Mouse (Mus musculus) frontal cortex, postnatal 36 days (tissue): ENCODE results near the gene Map2k2.

Source experiments
- DNase-seq, 2 experiments: peaks; one replicate each; pipeline ENCODE4 v3.0.0; 2022; ENCODE audit warnings: low spot score in 2 of 2

The Map2k2 gene

DNA sequence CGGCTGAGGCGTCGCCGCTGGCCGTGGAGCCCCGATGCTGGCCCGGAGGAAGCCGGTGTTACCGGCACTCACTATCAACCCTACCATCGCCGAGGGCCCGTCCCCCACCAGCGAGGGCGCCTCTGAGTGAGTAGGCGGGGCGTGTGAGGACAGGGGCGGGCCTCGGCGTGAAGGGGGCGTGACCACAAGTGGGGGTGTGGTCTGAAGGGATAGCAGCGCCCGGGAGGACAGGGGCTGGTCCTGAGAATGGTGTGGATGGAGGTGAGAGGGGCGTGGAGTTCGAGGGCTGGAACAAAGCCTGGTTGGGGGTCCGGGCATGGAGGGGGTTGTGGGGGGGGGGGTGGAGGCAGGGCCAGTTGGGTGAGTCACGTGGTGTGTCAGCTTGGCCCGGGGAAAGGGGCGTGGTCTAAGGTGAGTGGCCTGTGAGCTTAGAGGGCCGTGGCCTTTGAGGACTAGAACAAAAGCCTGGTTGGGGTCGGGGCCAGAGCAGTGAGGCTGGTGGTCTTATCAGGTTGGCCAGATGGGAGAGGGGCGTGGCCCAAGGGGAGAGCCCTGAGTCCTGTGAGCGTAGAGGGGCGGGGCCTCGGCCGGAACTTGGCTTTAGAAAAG is 502 bp downstream of the Map2k2 start:
- DNase-seq = peak; percentile 76 to 80

DNA sequence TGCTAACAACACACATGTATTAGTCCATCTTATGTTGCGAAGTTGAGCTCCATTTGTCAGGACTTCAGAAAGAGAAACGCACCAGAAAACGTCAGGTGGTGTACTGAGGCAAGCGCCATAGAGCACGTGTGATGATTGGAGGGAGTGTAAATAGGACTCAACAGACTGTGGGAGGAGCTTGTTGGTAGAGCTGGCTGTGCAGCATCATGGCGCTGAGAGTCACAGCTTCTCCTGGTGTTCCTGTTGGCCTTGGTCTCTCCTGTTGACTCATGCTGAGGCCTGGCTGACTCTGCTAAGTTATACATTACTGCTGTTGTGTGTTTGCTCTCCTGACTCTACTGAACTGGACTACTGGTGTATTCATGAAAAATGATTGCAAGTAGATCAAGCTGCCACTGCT is 7.2 kb downstream of the Map2k2 start:
- DNase-seq = no peak

DNA sequence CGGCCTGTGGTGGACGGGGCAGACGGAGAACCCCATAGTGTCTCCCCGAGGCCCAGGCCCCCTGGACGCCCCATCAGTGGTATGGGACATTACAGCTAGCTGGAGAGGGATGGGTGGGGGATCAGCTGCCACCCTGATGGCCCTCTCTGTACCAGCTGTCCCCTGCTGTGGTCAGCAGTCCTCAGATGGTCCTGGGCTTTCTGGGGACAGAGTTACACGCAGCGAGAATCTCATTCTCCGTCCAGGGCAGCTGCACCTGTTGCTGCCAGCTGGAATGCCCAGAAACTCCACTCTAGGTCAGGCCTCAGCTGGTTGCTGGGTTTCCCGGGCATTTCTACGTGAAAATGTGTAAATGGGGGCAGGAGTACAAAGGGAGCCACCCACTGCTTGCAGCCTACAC is 13.9 kb downstream of the Map2k2 start:
- DNase-seq = no peak

DNA sequence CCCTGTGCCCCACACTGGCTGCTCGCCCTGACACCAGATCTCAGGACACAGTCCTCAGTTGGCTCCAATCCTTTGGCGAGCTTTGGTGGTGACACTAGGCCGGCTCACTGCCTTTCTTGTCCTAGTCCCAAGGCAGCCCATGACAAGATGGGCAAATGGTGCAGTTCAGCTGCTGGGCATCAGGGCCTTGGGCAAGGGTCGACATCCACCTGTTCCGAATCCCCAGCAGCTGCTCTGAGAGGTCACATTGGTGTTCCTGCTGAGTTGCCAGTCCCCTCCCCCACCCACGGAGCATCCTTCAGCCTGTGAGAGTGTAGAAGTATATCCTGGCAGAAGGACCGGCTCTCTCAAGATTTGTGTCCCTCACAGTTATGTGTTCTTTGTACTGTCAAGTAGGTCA is 14.9 kb downstream of the Map2k2 start:
- DNase-seq = no peak

DNA sequence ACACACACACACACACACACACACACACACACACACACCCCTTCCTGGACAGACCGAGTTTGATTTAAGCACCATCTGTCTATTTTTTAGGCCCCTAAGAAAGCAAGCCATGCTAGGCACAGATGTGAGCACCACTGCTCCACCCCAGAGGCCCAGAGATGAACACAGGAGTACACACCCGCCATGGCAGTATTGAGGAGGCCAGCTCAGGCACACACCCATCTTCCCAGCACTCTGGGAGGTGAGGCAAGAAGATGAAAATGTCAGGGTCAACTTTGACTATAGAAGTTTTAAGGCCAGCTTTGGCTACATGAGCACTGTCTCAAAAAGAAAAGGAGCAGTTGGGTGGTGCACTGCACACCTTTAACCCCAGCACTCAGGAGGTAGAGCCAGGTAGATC is 17.2 kb downstream of the Map2k2 start:
- no peak for DNase-seq

DNA sequence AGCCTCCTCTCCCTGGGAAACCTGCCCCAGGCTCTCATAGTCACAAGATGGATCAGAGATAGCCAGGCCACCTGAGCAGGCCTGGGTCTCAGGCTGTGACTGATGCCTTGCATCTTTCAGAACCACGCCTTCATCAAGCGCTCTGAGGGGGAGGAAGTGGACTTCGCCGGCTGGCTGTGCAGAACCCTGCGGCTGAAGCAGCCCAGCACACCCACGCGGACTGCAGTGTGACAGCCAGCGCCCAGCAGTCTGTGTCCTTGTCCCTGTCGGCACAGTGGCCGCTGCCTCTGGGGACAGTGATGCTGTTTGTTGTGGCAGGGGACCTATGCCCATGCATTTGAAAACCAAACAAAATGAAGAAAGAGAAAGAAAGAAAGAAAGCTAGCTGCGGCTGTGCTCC is 17.8 kb downstream of the Map2k2 start:
- peak in 1 of 2 experiments; percentile 52 for DNase-seq

DNA sequence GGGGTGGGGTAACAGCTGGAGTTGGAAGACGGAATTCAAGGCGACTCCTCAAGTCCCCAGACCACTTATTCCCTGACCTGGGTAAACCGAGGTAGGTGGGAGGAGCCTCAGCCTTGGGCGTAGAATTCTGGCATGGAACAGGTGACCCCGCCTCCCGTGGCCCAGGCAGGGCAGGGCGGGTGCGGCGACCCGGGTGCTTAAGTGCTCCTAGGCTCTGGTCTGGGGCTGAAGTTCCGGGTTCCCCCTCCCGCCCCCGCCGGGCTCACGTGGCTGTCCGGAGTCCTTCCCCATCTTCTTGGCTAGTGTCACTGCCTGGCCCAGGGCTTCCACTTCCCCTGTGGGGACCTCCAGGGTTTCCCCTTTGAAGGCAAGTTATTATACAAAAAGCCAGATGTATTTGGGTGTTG is 28.5 kb downstream of the Map2k2 start:
- no peak for DNase-seq

DNA sequence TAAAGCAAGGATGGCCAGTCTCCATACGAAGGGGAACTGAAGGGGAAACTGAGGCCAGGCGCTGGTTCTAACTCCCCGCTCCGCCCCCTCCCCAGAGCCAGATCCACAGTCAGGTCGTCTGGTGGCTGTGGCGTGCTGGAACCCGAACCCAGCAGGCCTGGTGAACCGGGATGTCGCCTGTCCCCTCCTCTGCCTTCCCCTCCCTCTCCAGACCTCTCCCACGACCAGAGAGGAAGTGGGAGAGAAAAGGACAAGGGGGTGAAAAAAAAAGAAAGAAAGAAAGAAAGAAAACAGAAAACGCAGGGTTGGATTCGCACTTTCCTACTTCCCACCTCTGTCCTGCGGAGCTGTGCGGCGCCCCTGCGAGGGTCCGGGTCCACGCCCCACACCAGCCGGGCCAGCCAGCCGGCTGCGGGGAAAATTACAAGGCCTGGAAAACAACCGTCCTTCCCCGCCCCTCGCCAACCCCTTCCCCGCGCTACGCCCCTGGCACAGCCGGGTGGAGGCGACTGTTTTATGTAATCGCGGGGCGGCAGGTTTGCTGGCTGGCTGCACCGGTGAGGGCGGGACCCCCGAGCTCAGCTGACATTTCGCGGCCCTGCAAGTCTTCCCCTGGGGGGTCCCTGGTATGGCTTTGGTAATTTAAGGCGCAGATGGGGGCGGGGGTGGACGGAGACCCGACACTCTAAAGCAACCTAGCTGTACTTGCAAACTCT is 29.4 kb downstream of the Map2k2 start, which contains the start of gene Zbtb7a:
Zbtb7a (plus strand) TSS at position 255 of the 716 bp plus-strand sequence.
- peak in 1 of 2 experiments; percentile 64 for DNase-seq

DNA sequence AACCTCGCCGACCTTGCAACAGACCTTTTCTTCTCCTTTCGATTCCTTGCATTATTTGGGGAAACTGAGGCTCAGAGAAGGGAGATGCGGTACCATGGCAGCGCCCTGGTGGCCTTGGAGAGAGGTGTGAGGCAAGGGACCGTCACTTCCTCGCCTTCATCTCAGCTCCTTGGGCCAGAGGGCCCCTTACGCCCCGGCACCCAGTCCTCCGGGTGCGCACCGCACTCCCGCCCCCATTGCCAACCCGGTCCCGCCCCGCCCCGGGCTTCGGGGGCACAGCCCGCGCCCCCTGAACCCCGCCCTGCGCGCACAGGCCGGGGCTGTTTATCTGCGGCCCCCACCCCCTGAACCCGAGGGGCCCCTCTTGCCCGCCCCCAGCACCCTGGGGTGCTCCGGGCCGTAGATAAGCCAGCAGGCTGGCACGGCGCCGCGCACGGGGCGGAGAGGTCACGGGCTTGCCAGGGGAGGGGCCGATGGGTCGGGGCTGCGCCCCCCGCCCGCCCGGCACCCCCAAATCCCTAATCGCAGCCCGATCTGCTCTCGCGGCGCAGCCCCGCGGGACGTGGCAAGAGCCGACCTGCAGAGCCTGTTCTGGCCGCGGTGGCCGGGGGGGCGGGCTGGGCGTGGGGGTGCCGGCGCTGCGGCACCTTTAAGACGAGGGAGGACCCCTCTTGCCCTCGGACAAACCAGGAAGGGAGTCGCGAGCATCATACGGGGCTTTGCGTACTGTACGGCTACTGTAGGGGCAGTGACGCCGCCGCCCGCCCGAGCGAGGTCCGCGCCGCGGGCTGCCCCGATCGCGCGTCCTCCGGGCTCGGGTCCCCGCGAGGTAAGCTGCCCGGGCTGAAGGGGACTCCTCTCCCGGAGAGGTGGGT is 30.4 kb downstream of the Map2k2 start:
- DNase-seq = peak; percentile 67 to 69

DNA sequence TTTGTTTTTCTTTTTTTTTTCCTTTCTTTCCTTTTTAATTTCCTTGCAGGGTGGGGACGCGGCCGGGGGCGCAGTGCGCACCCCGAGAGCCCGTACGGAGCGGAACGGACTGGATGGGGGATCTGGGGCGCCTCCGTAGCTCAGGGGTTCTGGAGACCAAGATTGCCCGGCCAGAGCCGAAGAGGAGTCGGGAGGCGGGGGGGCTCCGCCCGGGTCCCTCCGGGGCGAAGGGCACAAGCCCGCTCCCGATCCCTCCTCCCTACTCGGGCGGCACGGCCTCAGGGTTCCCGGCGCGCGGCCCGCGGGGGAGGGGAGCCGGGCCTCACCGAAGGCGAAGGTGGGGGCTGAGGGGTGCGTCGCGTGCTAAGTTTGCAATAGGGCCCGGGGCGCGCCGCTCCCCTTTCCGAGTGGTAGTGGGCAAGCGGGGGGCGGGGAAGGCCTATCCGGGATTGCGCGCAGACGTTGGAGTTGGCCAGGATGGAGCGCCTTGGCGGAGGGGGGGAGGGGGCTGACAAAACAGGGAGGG is 31.1 kb downstream of the Map2k2 start:
- peak; percentile 72 to 78 for DNase-seq

DNA sequence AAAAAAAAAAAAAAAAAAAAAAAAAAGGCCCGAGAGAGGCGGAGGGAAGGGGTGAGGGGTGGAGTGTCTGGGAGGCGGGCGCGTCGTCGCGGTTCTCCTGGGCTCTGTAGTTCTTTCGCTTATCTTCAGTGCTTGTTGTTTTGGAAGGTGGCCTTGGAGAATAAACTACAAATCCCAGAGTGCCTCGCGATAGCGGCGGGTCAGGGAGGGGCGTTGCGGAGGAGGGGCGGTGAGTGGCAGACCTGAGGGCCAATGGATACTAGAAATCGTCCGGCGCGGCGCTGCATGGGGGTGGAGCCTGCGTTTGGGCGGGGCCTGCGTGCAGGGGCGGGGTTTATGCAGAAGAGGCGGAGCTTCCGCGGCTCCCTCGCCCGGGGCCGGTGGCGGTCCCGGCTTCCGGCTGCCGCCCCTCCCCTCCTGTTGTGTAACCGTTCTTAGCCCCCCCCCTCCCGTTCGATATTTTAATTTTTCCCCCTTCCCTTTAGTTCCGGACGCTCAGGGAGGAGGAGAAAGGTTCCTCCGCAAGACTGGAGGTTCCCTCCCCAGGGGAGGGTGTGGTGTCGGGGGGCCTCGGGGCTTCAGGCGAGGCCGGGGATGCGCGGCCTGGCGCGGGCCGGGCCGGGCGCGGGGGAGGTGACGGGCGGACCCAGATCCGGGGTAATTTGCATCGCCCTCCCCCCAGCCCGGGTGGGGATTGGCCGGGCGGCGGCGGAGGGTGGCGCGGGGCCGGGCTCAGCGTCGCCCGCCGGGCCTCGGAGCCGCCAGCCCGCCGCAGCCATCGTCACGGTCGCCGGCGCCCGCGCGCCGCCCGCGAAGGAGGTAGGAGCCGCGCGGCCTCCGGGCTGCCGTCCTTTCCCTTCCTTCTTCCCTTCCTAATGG is 31.8 kb downstream of the Map2k2 start:
- DNase-seq = peak; percentile 100

DNA sequence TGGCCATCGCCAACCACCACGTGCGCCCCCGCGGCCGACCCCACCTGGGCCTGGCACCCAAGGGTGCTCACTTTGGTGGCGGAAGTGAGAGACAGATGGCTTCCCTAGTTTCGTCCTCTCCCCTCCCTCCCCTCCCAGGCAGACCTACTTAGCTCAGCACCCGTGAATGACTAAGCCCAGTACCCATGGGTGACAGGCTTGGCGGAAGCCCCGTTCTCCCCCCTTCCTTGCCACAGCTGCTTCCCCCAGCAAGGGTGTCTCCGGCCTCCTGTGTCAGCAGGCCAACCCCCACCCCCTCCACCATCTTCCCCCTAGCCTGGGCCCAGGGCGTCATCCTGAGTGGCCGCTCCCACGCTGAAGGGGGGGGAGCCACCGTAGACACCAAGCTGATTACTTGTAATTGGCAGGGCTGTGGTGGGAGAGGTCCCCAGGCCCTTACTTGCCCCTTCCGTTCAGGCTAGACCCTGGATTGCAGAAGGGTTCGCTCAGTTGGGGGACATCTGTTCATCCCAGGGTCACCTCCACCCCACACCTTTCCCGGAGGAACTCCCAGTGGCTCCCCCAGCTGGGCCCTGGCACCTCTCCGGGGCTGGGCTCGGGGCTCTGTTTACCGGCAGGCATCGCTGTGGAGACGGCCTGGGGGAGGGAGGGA is 32.5 kb downstream of the Map2k2 start:
- no peak for DNase-seq

DNA sequence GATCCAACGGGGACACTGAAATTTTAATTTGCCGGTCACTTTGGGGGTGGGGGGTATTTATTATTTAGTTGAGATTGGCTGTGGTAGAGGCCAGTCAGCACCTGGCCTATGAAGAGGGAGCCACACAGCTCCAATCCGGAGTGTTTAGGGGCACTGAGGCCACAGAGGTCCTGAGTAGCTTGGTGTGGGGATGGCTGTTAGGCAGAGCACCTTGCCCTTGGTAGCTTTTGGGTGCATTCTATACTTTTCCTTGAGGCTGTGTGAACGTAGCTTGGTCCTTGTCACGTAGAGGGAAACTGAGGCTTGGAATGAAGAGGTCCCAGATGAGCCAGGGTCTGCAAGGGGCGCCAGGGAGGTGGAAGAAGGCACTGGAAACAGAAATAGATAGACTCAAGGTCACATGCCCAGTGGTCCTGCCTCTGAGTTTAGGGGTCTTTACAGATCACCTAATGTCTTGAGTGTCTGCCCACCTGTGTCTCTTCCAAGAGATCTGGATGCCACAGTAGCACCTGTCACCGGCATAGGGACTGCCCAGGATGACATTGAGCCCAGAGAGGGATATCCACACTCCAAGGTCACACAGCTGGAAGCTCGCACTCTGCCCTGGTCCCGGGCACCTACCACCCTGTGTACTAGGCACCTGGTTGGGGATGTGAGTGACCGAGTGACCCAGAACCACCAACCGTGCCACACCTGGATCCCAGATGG is 33.3 kb downstream of the Map2k2 start:
- DNase-seq = no peak

DNA sequence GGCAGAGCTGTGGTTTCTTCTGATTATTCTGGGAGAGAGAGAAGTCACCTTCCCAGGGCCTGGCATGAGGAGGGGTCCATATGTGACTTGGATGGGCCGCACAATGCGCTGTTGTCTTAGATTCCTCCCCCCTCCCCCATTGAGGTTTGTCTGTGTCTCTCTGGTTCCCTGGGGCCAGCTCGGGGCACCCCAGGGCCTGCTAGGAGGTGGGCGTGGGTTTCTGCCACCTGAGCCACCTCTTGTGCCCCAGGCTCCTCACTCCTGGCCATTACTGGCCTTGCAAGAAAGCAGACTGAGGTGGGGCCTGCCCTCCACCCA is 33.8 kb downstream of the Map2k2 start:
- no peak for DNase-seq

DNA sequence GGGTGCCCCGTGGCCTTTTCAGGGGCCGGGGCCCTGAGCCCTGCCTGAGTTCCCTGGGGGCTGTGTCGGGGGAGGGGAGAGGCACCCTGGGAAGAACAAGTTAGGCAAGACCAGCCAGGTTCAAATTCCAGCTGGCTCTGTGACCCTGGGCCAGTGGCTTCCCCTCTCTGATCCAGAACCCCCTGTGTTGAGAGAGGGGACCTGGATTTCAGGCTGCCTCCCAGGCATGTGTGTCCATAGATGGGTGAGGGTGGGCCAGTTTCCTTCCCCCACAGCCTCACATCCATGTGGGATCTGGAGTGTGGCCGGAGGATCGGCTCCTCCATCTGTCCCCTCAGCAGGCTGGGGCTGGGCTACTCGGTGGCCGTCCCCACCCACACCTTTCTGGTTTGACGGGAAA is 34.3 kb downstream of the Map2k2 start:
- no peak for DNase-seq

DNA sequence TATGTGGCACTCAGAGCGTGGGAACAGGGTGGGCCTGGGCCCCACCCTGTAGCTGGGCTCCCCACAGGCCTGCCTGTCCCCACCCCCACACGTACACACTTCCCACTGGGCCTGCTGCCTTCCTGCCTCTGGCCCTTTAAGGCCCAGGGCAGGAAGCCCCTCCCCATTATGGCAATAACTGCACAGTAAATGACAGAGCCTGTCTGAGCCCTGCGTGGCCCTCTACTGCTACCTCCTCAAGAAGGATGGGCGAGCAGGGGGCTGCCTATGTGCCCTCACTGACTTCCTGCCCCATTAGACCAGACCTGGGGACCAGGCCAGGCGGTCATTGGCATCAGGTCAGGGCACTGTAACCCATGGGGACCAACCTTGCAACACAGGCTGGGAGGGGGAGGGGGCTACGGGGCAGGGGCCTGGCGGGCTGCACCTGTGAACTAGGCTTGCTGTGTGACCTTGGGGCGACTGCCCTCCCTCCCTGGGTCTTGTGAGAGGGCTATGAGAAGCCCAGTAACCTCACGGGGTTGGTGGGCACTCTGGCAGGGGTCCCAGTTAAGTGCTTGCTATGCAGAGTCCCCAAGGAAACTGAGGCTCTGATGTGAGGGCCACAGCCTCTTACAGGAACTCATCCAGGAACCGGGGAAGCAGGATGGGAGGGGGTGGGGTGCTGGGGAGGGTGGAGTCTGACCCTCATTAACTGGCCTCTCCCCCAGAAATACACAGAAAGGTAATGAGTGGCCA is 35.2 kb downstream of the Map2k2 start:
- DNase-seq = no peak

DNA sequence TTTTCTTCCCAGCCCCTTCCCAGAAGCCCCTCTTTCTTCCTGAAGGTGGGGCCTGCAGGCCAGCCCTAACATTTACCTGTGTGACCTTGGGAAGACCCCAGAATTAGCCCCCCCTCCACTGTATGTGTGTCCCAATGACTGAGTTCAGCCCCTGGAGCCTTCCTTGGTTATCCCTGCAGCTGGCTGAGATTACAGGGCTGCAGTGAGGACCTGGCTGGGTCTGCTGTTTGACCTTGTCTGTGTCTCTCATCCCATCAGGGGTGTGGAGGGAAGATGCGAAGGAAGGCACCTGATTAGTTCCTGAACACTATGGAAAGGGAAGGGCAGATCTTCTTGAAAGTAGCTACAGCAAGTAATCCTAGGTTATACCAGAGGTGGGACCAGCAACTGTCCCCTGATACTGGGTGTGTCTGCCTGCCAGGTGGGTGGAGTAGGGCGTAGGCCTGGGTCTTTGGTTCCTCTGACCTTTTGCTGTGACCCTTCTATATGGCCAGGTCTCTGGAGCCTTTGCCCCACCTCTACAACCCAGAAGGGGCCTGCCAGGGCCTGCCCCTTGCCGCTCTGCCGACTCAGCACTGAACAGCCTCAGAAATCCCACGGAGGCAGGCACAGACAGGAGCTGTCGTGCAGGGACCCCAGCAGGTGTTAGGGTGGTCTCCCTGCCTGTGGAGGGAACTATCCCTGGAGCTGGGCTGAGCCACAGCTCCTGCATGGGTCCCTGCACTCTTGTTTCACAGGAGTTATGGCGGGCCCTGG is 35.9 kb downstream of the Map2k2 start:
- no peak for DNase-seq

DNA sequence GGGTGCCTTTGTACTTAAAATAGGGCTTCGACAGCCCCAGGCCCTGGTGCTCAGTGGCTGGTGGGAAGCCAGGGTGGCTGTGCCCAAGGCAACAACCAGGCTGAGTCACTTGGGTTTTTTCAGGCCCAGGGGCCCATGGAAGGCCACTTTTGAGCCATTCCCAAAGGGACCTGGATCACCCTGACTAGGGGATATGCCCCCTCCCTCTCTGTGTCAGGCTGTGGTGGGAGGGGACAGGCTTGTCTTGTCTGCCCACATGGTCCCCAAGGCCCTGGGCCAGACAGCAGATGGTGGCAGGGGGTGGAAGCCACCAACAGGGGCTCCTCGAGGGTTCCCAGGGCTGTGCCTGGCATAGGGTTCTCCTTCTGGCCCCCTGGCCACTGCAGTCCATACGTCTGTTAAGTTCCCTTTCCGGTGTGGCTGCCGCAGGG is 36.9 kb downstream of the Map2k2 start:
- no peak for DNase-seq

DNA sequence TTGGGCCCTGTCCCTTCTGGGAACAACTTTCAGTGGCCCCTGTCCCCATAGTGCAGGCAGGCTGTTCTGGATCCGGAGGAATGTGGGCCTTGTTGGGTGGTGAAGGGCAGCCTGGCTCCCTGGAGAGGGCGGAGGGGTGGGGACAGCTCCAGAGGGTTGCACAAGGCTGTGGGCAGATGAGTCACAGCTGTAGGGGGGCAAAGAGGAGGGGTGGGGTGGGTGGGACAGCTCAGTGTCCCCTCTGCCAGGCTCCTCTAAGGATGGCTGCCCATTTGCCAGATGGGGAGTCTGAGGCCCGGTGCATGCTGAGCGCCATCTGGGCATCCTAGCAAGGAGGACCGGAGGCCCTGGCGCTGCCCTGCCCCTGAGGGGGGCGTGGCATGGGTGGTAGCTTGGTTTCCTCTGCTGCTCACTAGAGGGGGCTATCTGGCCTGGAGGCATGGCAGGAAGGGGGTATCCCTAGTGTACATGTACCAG is 37.5 kb downstream of the Map2k2 start:
- no peak for DNase-seq
